Mouse (Mus musculus): ENCODE data around the gene Rgl1.

- TF ChIP-seq CTCF (IDR thresholded peaks at IDR 0.05; ENCODE audit: control insufficient read depth, insufficient read depth, insufficient read length), result no peak
- TF ChIP-seq USF1 (IDR thresholded peaks at IDR 0.05; ENCODE audit: low read depth), result no peak
Measured at GRCm38 (mm10) chr1:152629780-152630179, 136.4 kb downstream of the Rgl1 start.
